Mouse (Mus musculus) lung, embryonic 16.5 days (tissue): ENCODE results near the gene Mrgprb5. TPM values are rescaled to one million over a fixed set of nuclear protein-coding genes. Genes with fewer than 3 reads are reported as not detected.
A peak's percentile ranks its signal among the peaks of the same experiment; 100 is the strongest.
"Not testable (repeated sequence)": the region's sequence is repeated elsewhere in the genome, so short reads cannot be mapped to it uniquely, and the experiment has no call there.

Experiments
- ATAC-seq: fragments of 200-750 bp; cut with Nextera tagmentation; 2 replicates; pipeline ENCODE4 v1.8.0; 2017; ENCODE audit warnings: low read depth, mild to moderate bottlenecking, moderate library complexity
- H3K27ac ChIP-seq: fragments of 300-500 bp; sonication (generic); 2 replicates; pipeline ENCODE4 v1.5.1; 2014; ENCODE audit warnings: mild to moderate bottlenecking, control low read depth, low read length
- H3K27me3 ChIP-seq: fragments of 300-500 bp; sonication (generic); 2 replicates; pipeline ENCODE4 v1.6.1; 2014; ENCODE audit warnings: low read depth, low read length, mixed read lengths; ENCODE audit not compliant: control insufficient read depth, insufficient read depth
- H3K36me3 ChIP-seq: fragments of 300-500 bp; sonication (generic); 2 replicates; pipeline ENCODE4 v1.6.1; 2014; ENCODE audit warnings: low read length; ENCODE audit not compliant: control insufficient read depth, insufficient read depth
- H3K4me1 ChIP-seq: fragments of 300-500 bp; sonication (generic); replicated peaks from 2 replicates; pipeline ENCODE4 v1.6.1; 2014; ENCODE audit warnings: low read length, mixed read lengths; ENCODE audit not compliant: control insufficient read depth, insufficient read depth
- H3K4me2 ChIP-seq: fragments of 300-500 bp; sonication (generic); 2 replicates; pipeline ENCODE4 v1.6.1; 2014; ENCODE audit warnings: low read depth, low read length, control low read depth
- H3K4me3 ChIP-seq: fragments of 300-500 bp; sonication (generic); 2 replicates; pipeline ENCODE4 v1.5.1; 2014; ENCODE audit warnings: mild to moderate bottlenecking, low read length, control low read depth
- H3K9ac ChIP-seq: fragments of 300-500 bp; sonication (generic); 2 replicates; pipeline ENCODE4 v1.6.1; 2014; ENCODE audit warnings: low read length, control low read depth
- H3K9me3 ChIP-seq: fragments of 300-500 bp; sonication (generic); 2 replicates; pipeline ENCODE4 v1.6.1; 2016; ENCODE audit warnings: low read length; ENCODE audit not compliant: control insufficient read depth
- WGBS: fragments of 180-500 bp; shearing (Covaris S2); extraction: QIAGEN DNeasy Blood & Tissue Kit; methylation state at CpG from one replicate; pipeline ENCODE4 v1.1.7; 2014; 5-methylcytosine and 5-hydroxymethylcytosine counted together
- polyA plus RNA-seq: library from polyadenylated mRNA; unstranded; fragments of >200 nt; fragmentation: Nextera tagmentation; extraction: Ambion mirVana; gene quantifications from 2 replicates; pipeline ENCODE4 v1.2.1, GENCODE M21; 2015

Mrgprb5 gene
- not detected in 2 replicates for polyA plus RNA-seq

DNA sequence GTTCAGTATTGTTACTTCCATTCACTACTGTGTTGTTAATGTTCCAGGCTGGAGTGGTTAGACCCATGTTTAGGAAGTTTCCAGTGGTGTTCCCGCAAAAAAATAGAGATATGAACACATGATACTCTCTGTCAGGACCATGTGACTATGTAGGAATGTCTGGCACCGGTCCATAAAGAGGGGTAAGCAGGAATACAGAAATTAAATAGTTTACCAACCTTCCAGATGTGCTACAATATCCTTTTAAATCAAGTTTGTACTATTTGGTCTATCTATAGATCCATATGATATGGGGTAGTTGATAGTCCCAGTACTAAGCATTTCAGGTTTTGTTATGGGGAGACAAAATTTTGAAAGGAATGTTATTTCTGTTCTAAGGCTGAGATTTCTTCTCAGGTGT lies at the start of gene Mrgprb5:
Gene Mrgprb5, minus strand, starts transcription at position 101 of the 400 bp plus-strand sequence.
- Histone ChIP-seq H3K9me3 (no peaks in the 10 kb centered on the region), H3K36me3 (no peaks in the 10 kb centered on the region), H3K4me1 (no peaks in the 10 kb centered on the region), H3K4me3 (no peak within 1 kb of the TSS), H3K27me3 (no peaks in the 10 kb centered on the region), H3K27ac (no peak within 1 kb of the TSS), H3K4me2 (no peak within 1 kb of the TSS), H3K9ac (no peak within 1 kb of the TSS)
- 74% methylated on average over 2 of the region's 2 CpGs for WGBS
- no peak for ATAC-seq

- Histone ChIP-seq H3K27ac (no peak within 1 kb of the TSS), H3K4me2 (no peak within 1 kb of the TSS), H3K4me3 (no peak within 1 kb of the TSS), H3K4me1 (no peaks in the 10 kb centered on the region), H3K9ac (no peak within 1 kb of the TSS), H3K27me3 (no peaks in the 10 kb centered on the region), H3K9me3 (no peaks in the 10 kb centered on the region; the same call in 1 of the 2 replicates), H3K36me3 (no peaks in the 10 kb centered on the region)
- no peak for ATAC-seq
- 83% methylated on average over 3 of the region's 3 CpGs for WGBS
Measured at GRCm38 (mm10) chr7:48199188-48199587, 30.4 kb upstream of the Mrgprb5 start, which contains the start of gene Mrgprb4. Gene Mrgprb4, minus strand, starts transcription at chr7:48199288.

DNA sequence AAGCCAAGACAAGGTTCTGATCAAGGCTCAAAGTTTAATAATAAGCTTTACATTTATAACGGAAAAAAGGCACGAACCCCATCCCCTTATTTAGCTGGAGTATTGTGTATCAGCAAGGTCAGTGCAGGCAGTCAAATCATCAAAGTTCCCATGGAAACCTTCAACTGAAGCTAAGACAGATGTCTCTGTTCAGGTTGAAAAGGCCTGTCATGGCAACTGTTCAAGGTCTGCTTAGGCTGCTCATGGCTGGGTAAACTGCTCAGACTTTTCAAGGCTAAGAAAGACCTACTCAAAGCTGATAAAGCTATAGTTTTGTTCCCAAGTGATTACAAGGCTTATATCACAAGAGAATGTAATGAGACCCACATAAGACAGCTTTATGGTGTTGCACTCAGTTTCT lies 1.3 kb downstream of the Mrgprb5 start:
- Histone ChIP-seq H3K9me3 (no peaks in the 10 kb centered on the region), H3K4me3 (no peak overlapping the region), H3K27ac (no peak overlapping the region), H3K4me1 (no peaks in the 10 kb centered on the region), H3K9ac (no peak overlapping the region), H3K4me2 (no peak overlapping the region), H3K27me3 (no peaks in the 10 kb centered on the region), H3K36me3 (no peaks in the 10 kb centered on the region)
- ATAC-seq = no peak
- WGBS = 81% methylated on average over 2 of the region's 2 CpGs

- H3K4me1 ChIP-seq = peaks cover 3% of the 10 kb centered on the region; the same call in 1 of the 2 replicates
- peak overlapping the region; percentile 48 for H3K27ac ChIP-seq
- no peaks in the 10 kb centered on the region for H3K27me3 ChIP-seq
- H3K4me3 ChIP-seq = peak overlapping the region; percentile 56
- peak overlapping the region; percentile 69 for H3K9ac ChIP-seq
- H3K36me3 ChIP-seq = no peaks in the 10 kb centered on the region
- H3K9me3 ChIP-seq = no peaks in the 10 kb centered on the region; the same call in 1 of the 2 replicates
- peak; percentile 79 for ATAC-seq
- 1% methylated on average over 17 of the region's 17 CpGs for WGBS
- peak overlapping the region; percentile 76 for H3K4me2 ChIP-seq
Measured at GRCm38 (mm10) chr7:48138248-48138702, 30.5 kb downstream of the Mrgprb5 start.

- H3K9me3 ChIP-seq = no peaks in the 10 kb centered on the region; the same call in 1 of the 2 replicates
- 2% methylated on average over 45 of the region's 52 CpGs for WGBS
- ATAC-seq = peak; percentile 94
- no peaks in the 10 kb centered on the region for H3K27me3 ChIP-seq
- peak overlapping the region; percentile 76 for H3K4me2 ChIP-seq
- peaks cover 3% of the 10 kb centered on the region; the same call in 1 of the 2 replicates for H3K4me1 ChIP-seq
- H3K27ac ChIP-seq = peak overlapping the region; percentile 48
- no peaks in the 10 kb centered on the region for H3K36me3 ChIP-seq
- H3K4me3 ChIP-seq = peak overlapping the region; percentile 56
- peak overlapping the region; percentile 69 for H3K9ac ChIP-seq
Measured at GRCm38 (mm10) chr7:48137216-48138077, 31.4 kb downstream of the Mrgprb5 start.

- WGBS = 69% methylated on average over 4 of the region's 4 CpGs
- no peak overlapping the region for H3K9ac ChIP-seq
- H3K4me2 ChIP-seq = no peak overlapping the region
- no peaks in the 10 kb centered on the region for H3K36me3 ChIP-seq
- no peak overlapping the region for H3K4me3 ChIP-seq
- H3K9me3 ChIP-seq = no peaks in the 10 kb centered on the region
- peaks cover 3% of the 10 kb centered on the region; the same call in 1 of the 2 replicates for H3K4me1 ChIP-seq
- no peak overlapping the region for H3K27ac ChIP-seq
- ATAC-seq = no peak
- no peaks in the 10 kb centered on the region for H3K27me3 ChIP-seq
Measured at GRCm38 (mm10) chr7:48132674-48133073, 36.1 kb downstream of the Mrgprb5 start.

- not testable (repeated sequence) for H3K4me1 ChIP-seq, H3K4me2 ChIP-seq, H3K9me3 ChIP-seq, H3K27me3 ChIP-seq, H3K9ac ChIP-seq, H3K27ac ChIP-seq, H3K36me3 ChIP-seq
- WGBS = 1% methylated on average over 4 of the region's 7 CpGs
- H3K4me3 ChIP-seq = peak overlapping the region; percentile 52
- ATAC-seq = peak; percentile 61
Measured at GRCm38 (mm10) chr7:48132247-48132646, 36.6 kb downstream of the Mrgprb5 start.

- H3K4me1 ChIP-seq, ATAC-seq, H3K36me3 ChIP-seq, H3K27me3 ChIP-seq, H3K9me3 ChIP-seq: not testable (repeated sequence)
- 1% methylated on average over 10 of the region's 14 CpGs for WGBS
- Histone ChIP-seq H3K4me2 (peak overlapping the region; percentile 51), H3K9ac (peak overlapping the region; percentile 68), H3K27ac (peak overlapping the region; percentile 92), H3K4me3 (peak overlapping the region; percentile 52)
Measured at GRCm38 (mm10) chr7:48131820-48132219, 37.0 kb downstream of the Mrgprb5 start.

DNA sequence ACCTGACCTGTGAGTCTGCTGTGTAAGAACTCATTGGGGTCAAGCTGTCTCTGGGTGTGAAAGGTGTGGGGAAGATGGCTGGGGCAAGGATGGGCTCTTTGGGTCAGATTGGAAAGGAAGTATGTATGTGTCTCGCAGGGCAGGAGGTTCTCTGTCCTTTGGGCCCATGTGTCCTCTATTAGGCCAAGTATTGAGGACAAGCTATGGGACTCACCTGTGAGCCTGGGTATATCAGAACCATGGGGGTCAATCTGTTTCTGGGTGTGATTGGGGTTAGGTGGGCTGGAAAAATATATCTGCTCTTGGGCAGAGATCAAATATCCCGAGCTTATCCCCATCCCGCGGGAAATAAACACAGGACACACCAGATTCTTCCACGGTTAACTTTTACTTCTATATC lies 45.0 kb downstream of the Mrgprb5 start:
- no peaks in the 10 kb centered on the region for H3K27me3 ChIP-seq

More for the DNA sequence above, 45.0 kb downstream of the Mrgprb5 start:
- H3K4me3 ChIP-seq = no peak overlapping the region
- H3K36me3 ChIP-seq = peaks cover 3% of the 10 kb centered on the region; the same call in 1 of the 2 replicates
- H3K9ac ChIP-seq = no peak overlapping the region
- H3K27ac ChIP-seq = no peak overlapping the region
- 83% methylated on average over 5 of the region's 5 CpGs for WGBS
- H3K4me2 ChIP-seq = no peak overlapping the region
- H3K9me3 ChIP-seq = no peaks in the 10 kb centered on the region
- no peaks in the 10 kb centered on the region for H3K4me1 ChIP-seq
- no peak for ATAC-seq
